10 mouse cellular contexts compared by ENCODE assay signal in the genomic region with DNA sequence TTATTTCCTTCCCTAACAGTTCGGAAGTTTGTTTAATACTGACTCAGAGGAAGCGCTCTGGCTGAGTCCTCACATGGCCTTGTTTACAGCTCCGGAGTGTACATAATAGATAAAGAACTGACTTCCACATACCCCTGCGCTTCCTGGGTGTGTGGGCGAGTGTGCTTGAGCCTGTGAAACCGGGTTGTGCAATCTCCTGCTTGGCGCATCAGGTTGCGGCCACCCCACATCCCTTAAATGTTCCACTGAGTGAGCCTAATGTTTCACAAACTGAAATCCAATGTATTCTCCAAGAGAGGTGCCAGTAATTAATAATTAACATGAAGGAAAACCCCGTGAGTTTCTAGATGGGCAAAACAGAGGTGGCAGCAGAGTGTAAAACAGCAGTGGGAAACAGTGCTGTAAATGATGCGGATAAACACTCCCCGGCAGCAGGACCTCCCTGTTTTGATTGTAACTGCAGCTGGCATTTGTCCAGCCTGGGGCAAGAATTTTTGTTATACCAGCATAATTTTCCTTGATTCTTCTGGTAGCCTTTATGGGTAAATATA.
DNase-seq lines count a peak whose midpoint lies in the region; ATAC-seq and TF ChIP-seq lines count a peak whose summit lies in the region.
"Had no signal": no experiment of that assay in that cellular context is flagged by ENCODE, and none has a peak within 500 bp of the region (broad histone marks: within the 10 kb centered on the region; RNA-seq: fewer than 3 reads in every experiment).

No protein-coding gene starts in this region.

- WGBS in heart, embryonic 13.5 days, result 47% methylated on average over 11 of the region's 11 CpGs
- WGBS in thymus, adult 2 months, result 24% methylated on average over 11 of the region's 11 CpGs

- no peak for TF ChIP-seq CTCF in thymus, adult 2 months (IDR thresholded peaks at IDR 0.05; ENCODE audit: borderline replicate concordance, control insufficient read depth, extremely low read depth, insufficient read depth, low read length, poor library complexity)

- peaks cover 16% of the 10 kb centered on the region; the same call in 1 of the 2 replicates for H3K4me1 ChIP-seq in heart, embryonic 13.5 days
- no peaks in the 10 kb centered on the region for H3K4me1 ChIP-seq in thymus, adult 2 months (replicated peaks; ENCODE audit: control insufficient read depth, insufficient read depth, low read length)
- H3K4me1 ChIP-seq: embryonic facial prominence, embryonic 15.5 days; limb, embryonic 15.5 days had no signal

- H3K27me3 ChIP-seq in heart, embryonic 13.5 days (replicated peaks), result no peaks in the 10 kb centered on the region
- H3K27me3 ChIP-seq in thymus, adult 2 months (ENCODE audit: control insufficient read depth, insufficient read depth, low read length), result no peaks in the 10 kb centered on the region
- H3K27me3 ChIP-seq: embryonic facial prominence, embryonic 15.5 days; limb, embryonic 15.5 days had no signal

- H3K27ac ChIP-seq in heart, embryonic 13.5 days (replicated peaks), result no peak overlapping the region
- no peak overlapping the region for H3K27ac ChIP-seq in thymus, adult 2 months (ENCODE audit: control insufficient read depth, insufficient read depth, low read length)
- H3K27ac ChIP-seq: embryonic facial prominence, embryonic 15.5 days; limb, embryonic 15.5 days had no signal

- DNase-seq in adrenal gland, adult (ENCODE audit: inconsistent age in 2 of 2, low spot score in 1 of 2), result peak; percentile 28 to 67
- DNase-seq in adrenal gland, adult 8-10 months, result no peak
- DNase-seq in 416B (ENCODE audit: low read depth), result peak; percentile 98
- DNase-seq in layer of hippocampus, adult 9-11 months, result peak; percentile 81
- DNase-seq in cerebellum, postnatal 14 days, result no peak
- no peak for DNase-seq in thymus, adult 2 months

- no peaks in the 10 kb centered on the region for H3K9me3 ChIP-seq in heart, embryonic 13.5 days
- H3K9me3 ChIP-seq: embryonic facial prominence, embryonic 15.5 days; limb, embryonic 15.5 days had no signal

- TF ChIP-seq POLR2A in thymus, adult 2 months (IDR thresholded peaks at IDR 0.05; ENCODE audit: control insufficient read depth, extremely low read depth, insufficient read depth, low read length, poor library complexity), result no peak

- peak overlapping the region; percentile 7; the same call in 1 of the 2 replicates for H3K4me2 ChIP-seq in heart, embryonic 13.5 days
- H3K4me2 ChIP-seq: embryonic facial prominence, embryonic 15.5 days; limb, embryonic 15.5 days had no signal

- ATAC-seq in heart, embryonic 13.5 days (ENCODE audit: extremely low read depth, insufficient number of reproducible peaks, low FRiP score, low TSS enrichment), result no peak
- ATAC-seq in monocyte, adult 5-6 weeks (replicated peaks; ENCODE audit: insufficient number of reproducible peaks, low FRiP score, low TSS enrichment, poor library complexity, severe bottlenecking), result peak; percentile 73; the same call in 1 of the 2 replicates

- H3K4me3 ChIP-seq in heart, embryonic 13.5 days, result no peak overlapping the region
- no peak overlapping the region for H3K4me3 ChIP-seq in thymus, adult 2 months (ENCODE audit: control insufficient read depth, insufficient read depth, low read length)
- H3K4me3 ChIP-seq: embryonic facial prominence, embryonic 15.5 days; limb, embryonic 15.5 days had no signal

- H3K36me3 ChIP-seq in heart, embryonic 13.5 days, result no peaks in the 10 kb centered on the region
- H3K36me3 ChIP-seq in thymus, adult 2 months (ENCODE audit: control insufficient read depth, insufficient read depth, low read length), result no peaks in the 10 kb centered on the region
- H3K36me3 ChIP-seq: embryonic facial prominence, embryonic 15.5 days; limb, embryonic 15.5 days had no signal

- H3K9ac ChIP-seq in heart, embryonic 13.5 days, result no peak overlapping the region
- H3K9ac ChIP-seq: embryonic facial prominence, embryonic 15.5 days; limb, embryonic 15.5 days had no signal

Comparison
In these comparisons a context has a peak if more than half of its experiments do, and no peak if none do; other contexts are left out.
1. DNase-seq: peak in adrenal gland, adult (2 of 2), 416B (single experiment) and layer of hippocampus, adult 9-11 months (single experiment); none in adrenal gland, adult 8-10 months (single experiment), cerebellum, postnatal 14 days (0 of 2) and thymus, adult 2 months (single experiment).